Mouse (Mus musculus): ENCODE measurements around the gene Rnf41.

DNA sequence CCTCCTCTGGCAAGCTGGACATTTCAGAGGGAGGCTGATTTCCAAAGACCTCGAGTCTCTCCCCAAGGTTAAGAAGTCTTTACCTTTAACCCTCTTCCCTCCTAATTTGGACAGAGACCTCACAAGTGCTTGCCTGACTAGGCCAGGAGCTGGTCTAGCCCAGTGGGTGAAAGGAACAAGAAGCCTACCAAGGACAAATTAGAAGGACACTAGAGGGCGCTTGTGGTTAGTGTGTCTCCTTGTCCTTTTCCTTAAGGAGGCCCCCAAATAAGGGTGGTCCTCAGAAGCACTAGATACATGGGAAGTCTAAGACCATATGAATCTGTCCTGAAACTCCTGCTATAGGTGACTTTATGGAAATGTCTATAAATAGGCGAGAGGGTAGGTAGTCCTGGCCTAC lies 48.9 kb upstream of the Rnf41 start:
- no peak for TF ChIP-seq GATA1 (IDR thresholded peaks at IDR 0.05; ENCODE audit: borderline replicate concordance, low read length)
- TF ChIP-seq FLI1 (IDR thresholded peaks at IDR 0.05; ENCODE audit: low read length), result no peak
